Mouse (Mus musculus) hindbrain, embryonic 11.5 days (tissue): Measurements from ENCODE around the gene Clic4. TPM values are rescaled to one million over a fixed set of nuclear protein-coding genes. Genes with fewer than 3 reads are reported as not detected.
A peak's percentile ranks its signal among the peaks of the same experiment; 100 is the strongest.

Experiments used
- ATAC-seq: fragments of 200-750 bp; cut with Nextera tagmentation; 2 replicates; pipeline ENCODE4 v1.8.0; 2017; ENCODE audit warnings: mild to moderate bottlenecking, moderate TSS enrichment, moderate library complexity; ENCODE audit not compliant: low FRiP score
- DNase-seq: peaks from one replicate; pipeline ENCODE4 v3.0.0-alpha.2; 2015; ENCODE audit warnings: low spot score
- H3K27ac ChIP-seq: fragments of 300-500 bp; sonication (generic); 2 replicates; pipeline ENCODE4 v1.5.1; 2014; ENCODE audit warnings: mild to moderate bottlenecking, low read depth, low read length
- H3K27me3 ChIP-seq: fragments of 300-500 bp; sonication (generic); 2 replicates; pipeline ENCODE4 v1.6.1; 2014; ENCODE audit warnings: mild to moderate bottlenecking, low read length, moderate library complexity, mixed read lengths; ENCODE audit not compliant: control insufficient read depth, insufficient read depth
- H3K36me3 ChIP-seq: fragments of 300-500 bp; sonication (generic); 2 replicates; pipeline ENCODE4 v1.6.1; 2014; ENCODE audit warnings: mild to moderate bottlenecking, low read length, moderate library complexity, mixed read lengths; ENCODE audit not compliant: control insufficient read depth, insufficient read depth
- H3K4me1 ChIP-seq: fragments of 300-500 bp; sonication (generic); replicated peaks from 2 replicates; pipeline ENCODE4 v1.6.1; 2014; ENCODE audit warnings: low read length, mixed read lengths; ENCODE audit not compliant: control insufficient read depth, insufficient read depth
- H3K4me2 ChIP-seq: fragments of 300-500 bp; sonication (generic); replicated peaks from 2 replicates; pipeline ENCODE4 v1.6.1; 2014; ENCODE audit warnings: mild to moderate bottlenecking, low read depth, low read length
- H3K4me3 ChIP-seq: fragments of 300-500 bp; sonication (generic); 2 replicates; pipeline ENCODE4 v1.5.1; 2014; ENCODE audit warnings: low read depth, low read length
- H3K9ac ChIP-seq: fragments of 300-500 bp; sonication (generic); 2 replicates; pipeline ENCODE4 v1.6.1; 2014; ENCODE audit warnings: low read depth, low read length
- H3K9me3 ChIP-seq: fragments of 300-500 bp; sonication (generic); 2 replicates; pipeline ENCODE4 v1.6.1; 2016; ENCODE audit warnings: low read length; ENCODE audit not compliant: control insufficient read depth
- WGBS: fragments of 180-500 bp; shearing (Covaris S2); extraction: QIAGEN DNeasy Blood & Tissue Kit; methylation state at CpG from one replicate; pipeline ENCODE4 v1.1.7; 2014; 5-methylcytosine and 5-hydroxymethylcytosine counted together
- polyA plus RNA-seq: library from polyadenylated mRNA; unstranded; fragments of >200 nt; fragmentation: Nextera tagmentation; extraction: Ambion mirVana; gene quantifications from 2 replicates; pipeline ENCODE4 v1.2.1, GENCODE M21; 2014

Clic4 gene
- polyA plus RNA-seq, 1 experiment from 2014 or later = 109 TPM

GRCm38 (mm10) chr4:135229871-135230270 is 42.7 kb downstream of the Clic4 start:
- no peak overlapping the region for H3K4me2 ChIP-seq
- ATAC-seq (no peak), DNase-seq (no peak)
- no peak overlapping the region for H3K27ac ChIP-seq
- H3K4me1 ChIP-seq = no peaks in the 10 kb centered on the region
- H3K27me3 ChIP-seq = no peaks in the 10 kb centered on the region
- H3K4me3 ChIP-seq = no peak overlapping the region
- H3K9ac ChIP-seq = no peak overlapping the region
- 84% methylated on average over 4 of the region's 4 CpGs for WGBS
- no peaks in the 10 kb centered on the region for H3K9me3 ChIP-seq
- 0 out of 2 replicates have a peak, but pooled peaks cover 2% of the 10 kb centered on the region for H3K36me3 ChIP-seq

GRCm38 (mm10) chr4:135228136-135228535 is 44.5 kb downstream of the Clic4 start:
- no peaks in the 10 kb centered on the region for H3K4me1 ChIP-seq
- H3K36me3 ChIP-seq = 0 out of 2 replicates have a peak, but pooled peaks cover 2% of the 10 kb centered on the region
- no peak for DNase-seq
- no peaks in the 10 kb centered on the region for H3K9me3 ChIP-seq
- no peak overlapping the region for H3K4me2 ChIP-seq
- no peak overlapping the region for H3K27ac ChIP-seq
- ATAC-seq = no peak
- no peak overlapping the region for H3K4me3 ChIP-seq
- H3K27me3 ChIP-seq = no peaks in the 10 kb centered on the region
- H3K9ac ChIP-seq = no peak overlapping the region
- 79% methylated on average over 3 of the region's 3 CpGs for WGBS

DNA sequence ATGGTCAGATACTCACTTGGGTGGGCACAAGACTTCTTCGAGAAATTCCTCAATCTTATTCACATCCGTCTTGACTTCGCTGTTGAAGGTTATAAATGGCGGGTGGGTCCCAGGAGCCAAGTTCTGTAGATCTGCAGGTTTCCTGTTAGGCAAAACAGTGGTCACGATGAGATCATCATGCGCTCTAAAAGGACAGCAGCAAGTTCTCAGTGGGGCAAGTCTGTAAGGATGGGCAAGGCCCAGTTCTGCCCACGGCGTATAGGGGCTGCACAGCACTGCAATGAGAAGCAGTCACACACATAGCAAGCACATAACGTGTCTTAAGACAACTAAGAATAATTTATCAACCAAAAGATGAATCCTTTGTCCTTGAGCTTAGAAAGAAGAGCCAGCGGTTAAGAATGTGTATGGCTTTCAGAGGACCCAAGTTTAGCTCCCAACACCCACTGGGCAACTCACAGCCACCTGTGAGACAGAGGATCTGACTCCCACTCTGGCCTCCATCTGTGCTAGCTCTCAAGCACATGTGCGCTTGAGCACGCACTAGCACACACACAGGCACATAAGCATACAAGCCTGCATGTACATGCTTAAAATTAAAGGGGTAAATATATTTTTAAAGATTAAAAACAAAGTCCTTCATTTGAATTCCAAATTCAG is 46.5 kb downstream of the Clic4 start:
- Histone ChIP-seq H3K27ac (no peak overlapping the region), H3K9me3 (no peaks in the 10 kb centered on the region), H3K36me3 (0 out of 2 replicates have a peak, but pooled peaks cover 2% of the 10 kb centered on the region), H3K4me2 (no peak overlapping the region), H3K4me3 (no peak overlapping the region), H3K4me1 (no peaks in the 10 kb centered on the region), H3K9ac (no peak overlapping the region), H3K27me3 (no peaks in the 10 kb centered on the region)
- DNase-seq (no peak), ATAC-seq (no peak)
- 95% methylated on average over 12 of the region's 12 CpGs for WGBS

DNA sequence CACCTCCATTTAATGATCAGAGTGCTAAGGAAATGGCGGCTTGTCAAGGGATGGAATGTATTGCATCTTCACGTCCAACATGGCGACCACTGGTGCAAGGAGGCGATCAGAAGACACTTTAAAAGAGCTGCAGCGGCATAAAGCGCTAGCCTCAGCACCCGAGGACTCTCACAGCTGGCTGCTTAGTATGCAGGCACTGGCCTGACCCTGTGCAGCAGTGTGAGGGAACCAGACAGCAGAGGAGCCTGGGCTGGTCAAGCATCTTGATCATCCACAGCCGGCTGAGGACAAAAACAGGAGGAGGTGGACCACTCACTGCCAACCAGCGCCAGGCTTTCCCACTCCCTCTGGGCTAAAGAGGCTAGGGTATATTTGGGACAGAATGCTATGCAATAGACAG is 48.8 kb downstream of the Clic4 start:
- no peak overlapping the region for H3K4me2 ChIP-seq
- H3K9ac ChIP-seq = no peak overlapping the region
- no peak overlapping the region for H3K27ac ChIP-seq
- H3K4me1 ChIP-seq = no peaks in the 10 kb centered on the region
- H3K9me3 ChIP-seq = no peaks in the 10 kb centered on the region
- DNase-seq (no peak), ATAC-seq (no peak)
- no peak overlapping the region for H3K4me3 ChIP-seq
- 0 out of 2 replicates have a peak, but pooled peaks cover 2% of the 10 kb centered on the region for H3K36me3 ChIP-seq
- WGBS = 89% methylated on average over 9 of the region's 9 CpGs
- H3K27me3 ChIP-seq = no peaks in the 10 kb centered on the region

DNA sequence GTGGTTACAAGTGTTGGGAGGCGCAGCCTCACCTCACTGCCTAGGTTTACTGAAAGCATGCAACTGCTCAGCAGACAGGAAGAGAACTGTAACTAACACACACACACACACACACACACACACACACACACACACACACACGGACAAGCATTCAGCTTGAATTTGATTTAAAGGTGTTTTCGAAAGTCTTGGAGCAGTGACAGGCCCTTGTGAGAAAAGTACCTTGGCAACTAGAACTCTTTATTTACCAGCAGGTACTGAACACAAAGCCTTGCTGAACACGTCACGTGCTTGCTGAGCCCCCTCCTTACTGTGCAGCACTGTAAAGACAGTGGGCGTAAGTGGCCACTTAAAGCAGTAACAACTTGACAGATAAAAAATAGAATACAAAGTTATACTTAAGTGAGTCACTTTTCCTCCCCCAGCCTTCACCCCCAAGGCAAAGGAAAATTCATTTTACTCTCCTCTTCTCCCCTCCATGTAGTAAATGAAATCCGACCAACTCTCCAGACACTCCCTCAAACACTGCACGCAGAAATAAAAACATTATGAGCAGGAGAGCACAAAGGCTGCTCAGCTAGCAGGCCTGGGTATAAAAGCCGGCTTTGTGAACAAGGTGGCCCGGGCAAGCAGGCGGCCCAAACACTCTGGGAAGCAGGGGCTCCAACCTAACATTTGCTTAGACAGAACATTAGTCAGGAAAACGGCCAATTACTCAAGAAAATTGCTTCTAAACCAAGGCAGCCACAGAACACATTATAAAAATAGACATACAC is 50.8 kb downstream of the Clic4 start:
- Histone ChIP-seq H3K27ac (no peak overlapping the region), H3K4me2 (no peak overlapping the region), H3K36me3 (0 out of 2 replicates have a peak, but pooled peaks cover 6% of the 10 kb centered on the region), H3K4me1 (no peaks in the 10 kb centered on the region), H3K27me3 (no peaks in the 10 kb centered on the region), H3K4me3 (no peak overlapping the region), H3K9me3 (no peaks in the 10 kb centered on the region), H3K9ac (no peak overlapping the region)
- 87% methylated on average over 12 of the region's 12 CpGs for WGBS
- DNase-seq = no peak
- no peak for ATAC-seq

DNA sequence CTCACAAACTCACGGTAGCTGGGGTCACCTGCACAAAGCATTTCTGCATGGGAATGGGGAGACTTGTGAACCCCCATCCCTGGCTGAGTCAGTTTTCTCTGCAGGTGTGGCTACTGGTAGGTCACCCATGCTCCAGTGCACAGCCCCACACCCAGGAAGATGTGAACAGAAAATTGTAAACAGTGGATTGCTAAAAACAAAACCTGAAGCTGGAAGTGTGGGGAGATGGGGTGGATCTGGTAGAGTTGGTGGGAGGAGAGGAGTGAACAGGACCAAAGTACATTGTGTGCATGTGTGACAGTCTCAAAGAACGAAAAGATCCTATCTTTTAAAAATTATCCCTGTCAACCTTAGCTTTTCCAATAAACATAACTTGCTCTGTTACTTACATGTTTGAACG is 52.0 kb downstream of the Clic4 start:
- H3K4me2 ChIP-seq = no peak overlapping the region
- no peak for DNase-seq
- H3K27me3 ChIP-seq = no peaks in the 10 kb centered on the region
- H3K9ac ChIP-seq = no peak overlapping the region
- H3K27ac ChIP-seq = no peak overlapping the region
- ATAC-seq = no peak
- no peaks in the 10 kb centered on the region for H3K4me1 ChIP-seq
- H3K9me3 ChIP-seq = no peaks in the 10 kb centered on the region
- 0 out of 2 replicates have a peak, but pooled peaks cover 6% of the 10 kb centered on the region for H3K36me3 ChIP-seq
- no peak overlapping the region for H3K4me3 ChIP-seq
- WGBS = 86% methylated on average over 3 of the region's 3 CpGs

GRCm38 (mm10) chr4:135219652-135220051 is 53.0 kb downstream of the Clic4 start:
- H3K4me3 ChIP-seq = no peak overlapping the region
- H3K4me1 ChIP-seq = no peaks in the 10 kb centered on the region
- no peaks in the 10 kb centered on the region for H3K9me3 ChIP-seq
- no peak overlapping the region for H3K9ac ChIP-seq
- 0 out of 2 replicates have a peak, but pooled peaks cover 4% of the 10 kb centered on the region for H3K36me3 ChIP-seq
- no peak overlapping the region for H3K4me2 ChIP-seq
- ATAC-seq (no peak), DNase-seq (peak; percentile 82)
- H3K27ac ChIP-seq = no peak overlapping the region
- 66% methylated on average over 4 of the region's 4 CpGs for WGBS
- H3K27me3 ChIP-seq = no peaks in the 10 kb centered on the region

- 84% methylated on average over 2 of the region's 2 CpGs for WGBS
- H3K36me3 ChIP-seq = no peaks in the 10 kb centered on the region
- no peak overlapping the region for H3K9ac ChIP-seq
- no peaks in the 10 kb centered on the region for H3K9me3 ChIP-seq
- no peak for ATAC-seq
- no peak overlapping the region for H3K27ac ChIP-seq
- H3K4me2 ChIP-seq = no peak overlapping the region
- DNase-seq = no peak
- no peaks in the 10 kb centered on the region; the same call in 1 of the 2 replicates for H3K4me1 ChIP-seq
- peaks cover 12% of the 10 kb centered on the region for H3K27me3 ChIP-seq
- no peak overlapping the region for H3K4me3 ChIP-seq
These were observed 62.8 kb downstream of the Clic4 start for GRCm38 (mm10) chr4:135209846-135210245.
